Mouse (Mus musculus) forebrain, embryonic 11.5 days (tissue): Measurements from ENCODE around the gene Bak1. TPM values are rescaled to one million over a fixed set of nuclear protein-coding genes. Genes with fewer than 3 reads are reported as not detected.

Experiments
- ATAC-seq: fragments of 200-750 bp; cut with Nextera tagmentation; replicated peaks from 2 replicates; pipeline ENCODE4 v1.8.0; 2017; ENCODE audit warnings: moderate TSS enrichment; ENCODE audit not compliant: low FRiP score
- DNase-seq: peaks from one replicate; pipeline ENCODE4 v3.0.0-alpha.2; 2017; ENCODE audit warnings: low spot score
- H3K27ac ChIP-seq: fragments of 300-500 bp; sonication (generic); 2 replicates; pipeline ENCODE4 v1.5.1; 2014; ENCODE audit warnings: low read depth, low read length
- H3K27me3 ChIP-seq: fragments of 300-500 bp; sonication (generic); 2 replicates; pipeline ENCODE4 v1.6.1; 2014; ENCODE audit warnings: mild to moderate bottlenecking, low read length, mixed read lengths; ENCODE audit not compliant: control insufficient read depth, insufficient read depth
- H3K36me3 ChIP-seq: fragments of 300-500 bp; sonication (generic); 2 replicates; pipeline ENCODE4 v1.6.1; 2014; ENCODE audit warnings: mild to moderate bottlenecking, low read length, moderate library complexity, mixed read lengths; ENCODE audit not compliant: control insufficient read depth, insufficient read depth
- H3K4me1 ChIP-seq: fragments of 300-500 bp; sonication (generic); replicated peaks from 2 replicates; pipeline ENCODE4 v1.6.1; 2014; ENCODE audit warnings: low read length, mixed read lengths; ENCODE audit not compliant: control insufficient read depth, insufficient read depth
- H3K4me2 ChIP-seq: fragments of 300-500 bp; sonication (generic); 2 replicates; pipeline ENCODE4 v1.6.1; 2014; ENCODE audit warnings: low read depth, mild to moderate bottlenecking, low read length, moderate library complexity, mixed read lengths; ENCODE audit not compliant: severe bottlenecking
- H3K4me3 ChIP-seq: fragments of 300-500 bp; sonication (generic); 2 replicates; pipeline ENCODE4 v1.5.1; 2014; ENCODE audit warnings: low read depth, low read length
- H3K9ac ChIP-seq: fragments of 300-500 bp; sonication (generic); 2 replicates; pipeline ENCODE4 v1.6.1; 2014; ENCODE audit warnings: low read length
- H3K9me3 ChIP-seq: fragments of 300-500 bp; sonication (generic); 2 replicates; pipeline ENCODE4 v1.6.1; 2016; ENCODE audit warnings: low read length, mixed read lengths; ENCODE audit not compliant: control insufficient read depth
- WGBS: fragments of 180-500 bp; shearing (Covaris S2); extraction: QIAGEN DNeasy Blood & Tissue Kit; methylation state at CpG from one replicate; pipeline ENCODE4 v1.1.7; 2014; 5-methylcytosine and 5-hydroxymethylcytosine counted together
- polyA plus RNA-seq: library from polyadenylated mRNA; unstranded; fragments of >200 nt; fragmentation: Nextera tagmentation; extraction: Ambion mirVana; gene quantifications from 2 replicates; pipeline ENCODE4 v1.2.1, GENCODE M21; 2014

The Bak1 gene
- polyA plus RNA-seq, 1 experiment from 2014 or later, result 6.6 TPM

DNA sequence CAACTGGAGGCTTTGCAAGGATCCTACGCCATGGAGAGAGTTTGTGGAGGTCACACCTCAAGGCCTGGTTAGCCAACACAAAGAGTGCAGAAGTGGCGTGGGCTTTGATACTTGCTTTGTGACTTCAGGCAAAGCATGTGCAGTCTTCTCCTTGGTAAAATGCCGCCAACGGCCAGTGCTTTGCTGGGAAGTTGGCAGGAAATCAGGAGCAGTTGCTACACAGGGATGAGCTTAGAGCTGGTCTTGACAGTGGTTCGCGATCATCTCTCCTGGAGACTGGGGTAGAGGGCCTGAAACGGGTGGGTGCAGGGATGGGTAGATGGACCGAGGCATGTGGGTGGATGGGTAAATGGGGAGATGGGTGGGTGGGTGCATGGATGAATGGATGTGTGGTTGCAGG, 43.6 kb upstream of the Bak1 start:
- ATAC-seq, result no peak

DNA sequence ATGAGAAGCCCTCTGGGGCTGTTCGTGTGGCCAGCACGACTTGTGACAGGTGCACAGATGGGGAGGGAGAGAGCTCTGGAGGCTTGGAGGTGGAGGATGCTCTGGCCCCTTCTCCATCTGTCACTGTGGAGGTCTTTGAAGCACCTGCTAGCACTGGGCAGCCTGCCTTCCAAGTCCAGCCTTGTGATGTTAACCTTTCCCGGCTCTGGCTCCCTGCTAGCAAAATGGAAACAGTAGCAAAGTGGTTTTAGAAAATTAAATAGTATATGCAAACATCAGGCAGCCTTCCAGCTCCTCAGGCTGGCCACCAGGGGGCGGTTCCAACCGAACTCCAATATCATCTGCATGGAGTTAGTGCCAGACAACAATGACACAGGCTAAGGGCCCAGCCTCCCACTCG, 42.8 kb upstream of the Bak1 start:
- H3K4me3 ChIP-seq, result no peak overlapping the region
- no peaks in the 10 kb centered on the region for H3K4me1 ChIP-seq
- no peaks in the 10 kb centered on the region for H3K27me3 ChIP-seq
- peak; percentile 70 for DNase-seq
- ATAC-seq, result no peak
- H3K9me3 ChIP-seq, result no peaks in the 10 kb centered on the region
- 51% methylated on average over 6 of the region's 6 CpGs for WGBS
- no peak overlapping the region for H3K4me2 ChIP-seq
- H3K9ac ChIP-seq, result no peak overlapping the region
- H3K27ac ChIP-seq, result no peak overlapping the region
- no peaks in the 10 kb centered on the region for H3K36me3 ChIP-seq

More for the DNA sequence above, 43.6 kb upstream of the Bak1 start:
- Histone ChIP-seq H3K27me3 (no peaks in the 10 kb centered on the region), H3K36me3 (no peaks in the 10 kb centered on the region), H3K4me2 (no peak overlapping the region), H3K4me3 (no peak overlapping the region), H3K9ac (no peak overlapping the region), H3K27ac (no peak overlapping the region), H3K4me1 (no peaks in the 10 kb centered on the region), H3K9me3 (no peaks in the 10 kb centered on the region)
- 93% methylated on average over 8 of the region's 8 CpGs for WGBS
- DNase-seq, result no peak

DNA sequence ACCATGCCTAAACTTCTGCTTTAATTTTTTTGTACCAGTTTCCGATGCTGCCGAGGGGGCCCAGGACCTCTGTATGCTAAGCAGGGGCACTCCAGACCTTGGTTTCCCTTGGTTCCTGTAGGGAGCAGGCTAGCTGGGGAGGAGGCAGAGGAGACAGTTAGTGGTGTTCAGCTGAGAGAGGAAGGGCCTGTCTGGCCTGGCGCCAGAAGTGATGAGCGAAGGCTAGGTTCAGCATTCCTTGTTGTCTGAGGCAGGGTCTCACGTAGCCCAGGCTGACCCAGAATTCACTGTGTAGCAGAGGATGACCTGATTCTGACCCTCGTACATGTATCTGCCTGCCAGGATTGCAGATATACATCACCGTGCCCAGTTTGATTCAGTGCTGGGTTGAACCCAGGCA, 42.1 kb upstream of the Bak1 start:
- 92% methylated on average over 7 of the region's 7 CpGs for WGBS
- Histone ChIP-seq H3K4me3 (no peak overlapping the region), H3K27me3 (no peaks in the 10 kb centered on the region), H3K4me2 (no peak overlapping the region), H3K9ac (no peak overlapping the region), H3K9me3 (no peaks in the 10 kb centered on the region), H3K4me1 (no peaks in the 10 kb centered on the region), H3K27ac (no peak overlapping the region), H3K36me3 (no peaks in the 10 kb centered on the region)
- no peak for ATAC-seq
- no peak for DNase-seq

DNA sequence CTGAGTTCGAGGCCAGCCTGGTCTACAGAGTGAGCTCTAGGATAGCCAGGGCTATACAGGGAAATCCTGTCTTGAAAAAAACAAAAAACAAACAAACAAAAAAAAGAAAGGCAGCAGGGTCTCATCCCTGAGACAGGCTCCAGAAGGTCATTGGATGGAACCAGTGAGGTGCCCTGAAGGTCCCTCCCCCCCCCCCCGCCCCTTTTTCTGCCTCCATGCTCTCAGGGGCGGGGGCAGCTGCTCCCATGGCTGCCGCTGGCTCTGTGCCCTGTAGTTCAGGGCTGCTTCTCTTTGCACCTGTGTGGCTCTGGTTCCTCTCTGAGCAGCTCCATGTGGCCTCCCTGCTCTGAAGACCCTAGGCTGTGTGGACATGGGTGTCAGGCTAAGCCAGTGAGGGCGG, 40.3 kb upstream of the Bak1 start:
- Histone ChIP-seq H3K4me2 (no peak overlapping the region), H3K9me3 (no peaks in the 10 kb centered on the region), H3K9ac (no peak overlapping the region), H3K27me3 (no peaks in the 10 kb centered on the region), H3K36me3 (no peaks in the 10 kb centered on the region), H3K4me1 (no peaks in the 10 kb centered on the region), H3K27ac (no peak overlapping the region), H3K4me3 (no peak overlapping the region)
- WGBS, result 83% methylated on average over 4 of the region's 5 CpGs
- ATAC-seq (no peak), DNase-seq (no peak)

DNA sequence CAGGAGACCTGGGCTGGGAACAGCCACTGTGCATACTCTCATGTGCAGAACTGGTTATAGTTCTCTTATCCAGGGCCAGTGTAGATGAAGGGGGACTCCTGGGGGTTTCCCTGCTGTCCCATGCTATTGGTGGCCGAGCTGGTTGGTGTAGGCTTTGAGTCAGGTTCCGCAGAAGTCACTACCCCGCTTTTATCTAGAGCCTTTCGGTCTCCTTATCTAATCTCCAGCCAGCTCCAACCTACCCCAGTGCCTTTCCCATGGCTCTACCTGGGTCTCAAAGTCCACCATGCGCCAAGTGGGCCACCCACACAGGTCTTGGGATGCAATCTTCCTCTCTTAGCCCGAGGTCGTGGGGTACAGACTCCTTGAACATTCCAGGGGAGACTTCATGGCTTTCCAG, 37.3 kb upstream of the Bak1 start:
- DNase-seq, result no peak
- H3K27me3 ChIP-seq, result no peaks in the 10 kb centered on the region
- H3K4me3 ChIP-seq, result no peak overlapping the region
- ATAC-seq, result no peak
- H3K9me3 ChIP-seq, result no peaks in the 10 kb centered on the region
- H3K4me1 ChIP-seq, result no peaks in the 10 kb centered on the region
- no peak overlapping the region for H3K27ac ChIP-seq
- H3K9ac ChIP-seq, result no peak overlapping the region
- H3K4me2 ChIP-seq, result no peak overlapping the region
- 85% methylated on average over 7 of the region's 7 CpGs for WGBS
- no peaks in the 10 kb centered on the region for H3K36me3 ChIP-seq

DNA sequence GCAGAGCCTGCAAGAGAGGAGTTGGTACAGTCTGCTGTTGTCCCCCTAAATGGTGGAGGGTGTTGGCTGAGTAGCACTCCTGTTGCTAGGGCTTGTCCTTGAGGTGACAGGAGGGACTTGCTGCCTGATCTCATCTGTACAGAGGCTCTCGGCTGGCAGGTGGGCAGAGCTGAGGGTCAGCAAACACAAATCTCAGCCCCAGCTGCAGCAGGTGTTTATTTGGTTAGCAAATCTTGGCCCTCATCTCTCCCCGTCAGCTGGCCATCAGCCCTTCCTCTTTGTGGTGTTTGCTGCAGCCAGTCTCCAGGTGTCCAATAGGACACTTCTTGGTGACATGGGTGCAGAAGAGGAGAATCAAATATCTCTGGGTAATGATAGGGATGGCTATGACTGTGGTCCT, 35.4 kb upstream of the Bak1 start:
- Histone ChIP-seq H3K4me1 (no peaks in the 10 kb centered on the region), H3K27ac (no peak overlapping the region), H3K4me2 (no peak overlapping the region), H3K9me3 (no peaks in the 10 kb centered on the region), H3K27me3 (no peaks in the 10 kb centered on the region), H3K9ac (no peak overlapping the region), H3K4me3 (no peak overlapping the region), H3K36me3 (no peaks in the 10 kb centered on the region)
- WGBS, result 71% methylated on average over 2 of the region's 2 CpGs
- DNase-seq (no peak), ATAC-seq (no peak)

DNA sequence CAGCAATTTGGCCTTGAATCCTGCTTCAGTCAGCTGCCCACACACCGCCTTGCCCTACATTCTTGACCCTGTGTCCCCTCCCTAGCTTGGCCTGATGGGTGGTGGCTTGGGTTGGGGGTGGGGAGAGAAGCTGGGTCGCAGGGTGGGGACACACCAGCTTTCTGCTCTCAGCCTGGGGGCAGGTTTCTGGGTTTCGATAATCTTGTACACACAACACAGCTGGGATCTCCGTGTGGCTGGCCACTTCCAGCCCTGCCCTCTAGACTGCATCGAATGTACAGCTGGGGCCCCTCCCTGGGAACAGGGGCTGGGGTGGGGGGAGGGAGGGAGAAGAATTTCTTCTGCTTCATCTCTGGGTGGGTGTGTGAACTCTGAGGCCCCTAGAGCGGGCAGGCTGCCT, 34.9 kb upstream of the Bak1 start:
- no peaks in the 10 kb centered on the region for H3K9me3 ChIP-seq
- no peak for DNase-seq
- H3K27ac ChIP-seq, result no peak overlapping the region
- peaks cover 4% of the 10 kb centered on the region; the same call in 1 of the 2 replicates for H3K27me3 ChIP-seq
- H3K4me3 ChIP-seq, result no peak overlapping the region
- 53% methylated on average over 6 of the region's 6 CpGs for WGBS
- H3K36me3 ChIP-seq, result no peaks in the 10 kb centered on the region
- no peak overlapping the region for H3K4me2 ChIP-seq
- no peak for ATAC-seq
- H3K4me1 ChIP-seq, result no peaks in the 10 kb centered on the region
- no peak overlapping the region for H3K9ac ChIP-seq

DNA sequence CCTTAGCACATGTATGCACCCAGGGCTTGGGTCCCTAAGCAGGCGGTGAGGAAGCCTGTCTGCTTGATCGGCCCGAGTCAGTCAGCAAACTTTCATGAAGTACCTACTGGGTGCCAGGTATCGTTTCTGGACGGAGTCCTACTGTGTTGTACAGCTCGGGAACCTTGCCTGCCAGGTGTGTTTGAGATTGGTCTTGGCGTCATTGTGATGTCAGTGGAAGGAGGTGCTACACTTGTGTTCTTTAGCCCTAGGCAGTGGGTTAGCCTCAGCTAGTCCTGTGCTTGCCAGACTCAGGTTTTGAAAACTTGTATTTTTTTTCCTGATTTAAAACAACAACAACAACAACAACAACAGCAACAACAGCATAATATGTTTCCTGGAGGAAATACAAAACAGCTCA, 33.9 kb upstream of the Bak1 start:
- no peaks in the 10 kb centered on the region for H3K36me3 ChIP-seq
- 91% methylated on average over 7 of the region's 7 CpGs for WGBS
- H3K27me3 ChIP-seq, result peaks cover 14% of the 10 kb centered on the region
- H3K9ac ChIP-seq, result no peak overlapping the region
- no peak overlapping the region for H3K4me3 ChIP-seq
- no peak overlapping the region for H3K27ac ChIP-seq
- DNase-seq (no peak), ATAC-seq (no peak)
- no peak overlapping the region for H3K4me2 ChIP-seq
- H3K4me1 ChIP-seq, result 0 out of 2 replicates have a peak, but pooled peaks cover 2% of the 10 kb centered on the region
- no peaks in the 10 kb centered on the region for H3K9me3 ChIP-seq

DNA sequence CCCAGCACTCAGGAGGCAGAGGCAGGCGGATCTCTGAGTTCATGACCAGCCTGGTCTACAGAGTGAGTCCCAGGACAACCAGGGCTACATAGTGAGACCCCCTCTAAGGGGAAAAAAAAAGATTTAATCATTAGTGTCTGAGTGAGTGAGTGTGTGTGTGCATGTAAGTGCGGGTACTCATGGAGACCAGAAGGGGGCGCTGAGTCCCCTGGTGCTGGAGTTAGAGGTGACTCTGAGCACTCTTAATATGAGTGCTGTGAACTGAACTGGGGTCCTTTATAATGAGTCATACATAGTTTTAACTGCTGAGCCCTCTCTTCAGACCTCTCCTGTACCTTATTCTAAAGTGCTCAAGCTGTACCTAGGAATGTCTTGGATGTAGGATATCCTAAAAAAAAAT, 32.9 kb upstream of the Bak1 start:
- peaks cover 24% of the 10 kb centered on the region for H3K27me3 ChIP-seq
- WGBS, result 88% methylated on average over 3 of the region's 3 CpGs
- ATAC-seq, result no peak
- H3K4me3 ChIP-seq, result no peak overlapping the region
- H3K9me3 ChIP-seq, result no peaks in the 10 kb centered on the region
- H3K27ac ChIP-seq, result no peak overlapping the region
- no peak overlapping the region for H3K4me2 ChIP-seq
- H3K9ac ChIP-seq, result no peak overlapping the region
- H3K4me1 ChIP-seq, result peaks cover 9% of the 10 kb centered on the region
- no peaks in the 10 kb centered on the region for H3K36me3 ChIP-seq
- no peak for DNase-seq
